Mouse (Mus musculus) lung, embryonic 14.5 days (tissue): ENCODE measurements at regions not wholly inside any gene's neighbourhood (a gene's known extent, or its start where the extent isn't known, plus 50 kb on each side); places are given as distances from the start of the nearest gene placed in this dataset.
A peak's percentile ranks its signal among the peaks of the same experiment; 100 is the strongest.

Experiments
- ATAC-seq: fragments of 200-750 bp; cut with Nextera tagmentation; 2 replicates; pipeline ENCODE4 v1.8.0; 2017; ENCODE audit warnings: mild to moderate bottlenecking, moderate TSS enrichment, moderate library complexity; ENCODE audit not compliant: insufficient read depth
- DNase-seq: peaks from one replicate; pipeline ENCODE4 v3.0.0-alpha.2; 2015
- H3K27ac ChIP-seq: fragments of 300-500 bp; sonication (generic); 2 replicates; pipeline ENCODE4 v1.5.1; 2014; ENCODE audit warnings: low read depth, mild to moderate bottlenecking, moderate library complexity
- H3K27me3 ChIP-seq: fragments of 300-500 bp; sonication (generic); 2 replicates; pipeline ENCODE4 v1.6.1; 2014; ENCODE audit warnings: low read length, control low read depth; ENCODE audit not compliant: insufficient read depth
- H3K36me3 ChIP-seq: fragments of 300-500 bp; sonication (generic); 2 replicates; pipeline ENCODE4 v1.6.1; 2014; ENCODE audit warnings: control low read depth; ENCODE audit not compliant: insufficient read depth
- H3K4me1 ChIP-seq: fragments of 300-500 bp; sonication (generic); 2 replicates; pipeline ENCODE4 v1.6.1; 2014; ENCODE audit warnings: antibody characterized with exemption, control low read depth; ENCODE audit not compliant: insufficient read depth
- H3K4me2 ChIP-seq: fragments of 300-500 bp; sonication (generic); 2 replicates; pipeline ENCODE4 v1.6.1; 2014; ENCODE audit warnings: mild to moderate bottlenecking
- H3K4me3 ChIP-seq: fragments of 300-500 bp; sonication (generic); 2 replicates; pipeline ENCODE4 v1.5.1; 2014; ENCODE audit warnings: low read depth, low read length
- H3K9ac ChIP-seq: fragments of 300-500 bp; sonication (generic); 2 replicates; pipeline ENCODE4 v1.6.1; 2014
- H3K9me3 ChIP-seq: fragments of 300-500 bp; sonication (generic); 2 replicates; pipeline ENCODE4 v1.6.1; 2016; ENCODE audit warnings: low read depth, low read length, control low read depth
- CTCF ChIP-seq: IDR thresholded peaks from 2 replicates; pipeline ENCODE4 v1.5.1; 2016; ENCODE audit warnings: antibody characterized with exemption, low read depth
- WGBS: fragments of 180-500 bp; shearing (Covaris S2); extraction: QIAGEN DNeasy Blood & Tissue Kit; methylation state at CpG from one replicate; pipeline ENCODE4 v1.1.7; 2014; 5-methylcytosine and 5-hydroxymethylcytosine counted together

GRCm38 (mm10) chr14:102861694-102862093 is 120.7 kb downstream of the Kctd12 start:
- Histone ChIP-seq H3K27ac (no peak overlapping the region), H3K36me3 (no peaks in the 10 kb centered on the region), H3K4me3 (no peak overlapping the region), H3K4me2 (no peak overlapping the region), H3K4me1 (no peaks in the 10 kb centered on the region), H3K27me3 (no peaks in the 10 kb centered on the region), H3K9ac (no peak overlapping the region), H3K9me3 (no peaks in the 10 kb centered on the region)
- DNase-seq (no peak), ATAC-seq (no peak)
- 94% methylated on average over 1 of the region's 1 CpGs for WGBS
- TF ChIP-seq CTCF: no peak

- peak; percentile 77 for DNase-seq
- H3K9me3 ChIP-seq: no peaks in the 10 kb centered on the region
- ATAC-seq: peak; percentile 78
- no peaks in the 10 kb centered on the region for H3K4me1 ChIP-seq
- no peak overlapping the region for H3K4me3 ChIP-seq
- no peak for TF ChIP-seq CTCF
- no peaks in the 10 kb centered on the region for H3K27me3 ChIP-seq
- no peak overlapping the region for H3K9ac ChIP-seq
- H3K4me2 ChIP-seq: no peak overlapping the region
- 33% methylated on average over 4 of the region's 4 CpGs for WGBS
- H3K36me3 ChIP-seq: no peaks in the 10 kb centered on the region
- H3K27ac ChIP-seq: no peak overlapping the region
These were observed 123.0 kb downstream of the Kctd12 start for GRCm38 (mm10) chr14:102859361-102859871.

GRCm38 (mm10) chr14:102855264-102855840 is 127.1 kb downstream of the Kctd12 start:
- H3K4me2 ChIP-seq: no peak overlapping the region
- no peaks in the 10 kb centered on the region for H3K27me3 ChIP-seq
- no peak overlapping the region for H3K9ac ChIP-seq
- DNase-seq (peak; percentile 33), ATAC-seq (no peak)
- TF ChIP-seq CTCF: no peak
- H3K27ac ChIP-seq: no peak overlapping the region
- 53% methylated on average over 7 of the region's 7 CpGs for WGBS
- no peak overlapping the region for H3K4me3 ChIP-seq
- no peaks in the 10 kb centered on the region for H3K36me3 ChIP-seq
- no peaks in the 10 kb centered on the region for H3K4me1 ChIP-seq
- H3K9me3 ChIP-seq: no peaks in the 10 kb centered on the region

GRCm38 (mm10) chr14:102843700-102844099 is 138.7 kb downstream of the Kctd12 start:
- Histone ChIP-seq H3K27me3 (no peaks in the 10 kb centered on the region), H3K9ac (no peak overlapping the region), H3K4me2 (no peak overlapping the region), H3K9me3 (no peaks in the 10 kb centered on the region), H3K27ac (no peak overlapping the region), H3K36me3 (no peaks in the 10 kb centered on the region), H3K4me1 (no peaks in the 10 kb centered on the region), H3K4me3 (no peak overlapping the region)
- ATAC-seq: no peak
- WGBS: 67% methylated on average over 3 of the region's 3 CpGs
- DNase-seq: no peak
- TF ChIP-seq CTCF: no peak

GRCm38 (mm10) chr14:102837602-102838001 is 144.8 kb downstream of the Kctd12 start:
- WGBS: 19% methylated on average over 1 of the region's 1 CpGs
- Histone ChIP-seq H3K27me3 (no peaks in the 10 kb centered on the region), H3K9me3 (no peaks in the 10 kb centered on the region), H3K27ac (no peak overlapping the region), H3K4me2 (no peak overlapping the region), H3K9ac (no peak overlapping the region), H3K4me3 (no peak overlapping the region), H3K36me3 (no peaks in the 10 kb centered on the region), H3K4me1 (no peaks in the 10 kb centered on the region)
- peak; percentile 48 for DNase-seq
- no peak for TF ChIP-seq CTCF
- peak; percentile 74 for ATAC-seq

GRCm38 (mm10) chr14:102835118-102835769 is 147.2 kb downstream of the Kctd12 start:
- no peaks in the 10 kb centered on the region for H3K4me1 ChIP-seq
- TF ChIP-seq CTCF: no peak
- H3K4me3 ChIP-seq: no peak overlapping the region
- no peaks in the 10 kb centered on the region for H3K36me3 ChIP-seq
- DNase-seq: no peak
- WGBS: 67% methylated on average over 11 of the region's 11 CpGs
- no peak for ATAC-seq
- no peak overlapping the region for H3K9ac ChIP-seq
- H3K4me2 ChIP-seq: no peak overlapping the region
- H3K9me3 ChIP-seq: no peaks in the 10 kb centered on the region
- H3K27ac ChIP-seq: no peak overlapping the region
- H3K27me3 ChIP-seq: no peaks in the 10 kb centered on the region

GRCm38 (mm10) chr14:102828442-102828841 is 154.0 kb downstream of the Kctd12 start:
- Histone ChIP-seq H3K36me3 (no peaks in the 10 kb centered on the region), H3K9ac (no peak overlapping the region), H3K4me1 (no peaks in the 10 kb centered on the region), H3K4me3 (no peak overlapping the region), H3K4me2 (no peak overlapping the region), H3K27me3 (no peaks in the 10 kb centered on the region), H3K27ac (no peak overlapping the region), H3K9me3 (no peaks in the 10 kb centered on the region)
- no peak for TF ChIP-seq CTCF
- 80% methylated on average over 3 of the region's 3 CpGs for WGBS
- ATAC-seq (no peak), DNase-seq (no peak)
